Mouse (Mus musculus) bone marrow, adult 2 months (tissue): ENCODE data around the gene Hist1h3d.

Experiments
- CTCF ChIP-seq: fragments of 200-500 bp; IDR thresholded peaks from 2 replicates; pipeline ENCODE4 v1.5.1; 2011; ENCODE audit warnings: low read length, control low read depth; ENCODE audit not compliant: control insufficient read depth, insufficient read depth
- POLR2A ChIP-seq: fragments of 200-500 bp; IDR thresholded peaks from 2 replicates; pipeline ENCODE4 v1.6.1; 2011; ENCODE audit warnings: low read depth, mild to moderate bottlenecking, control low read depth, low read length, borderline replicate concordance; ENCODE audit not compliant: control insufficient read depth

DNA sequence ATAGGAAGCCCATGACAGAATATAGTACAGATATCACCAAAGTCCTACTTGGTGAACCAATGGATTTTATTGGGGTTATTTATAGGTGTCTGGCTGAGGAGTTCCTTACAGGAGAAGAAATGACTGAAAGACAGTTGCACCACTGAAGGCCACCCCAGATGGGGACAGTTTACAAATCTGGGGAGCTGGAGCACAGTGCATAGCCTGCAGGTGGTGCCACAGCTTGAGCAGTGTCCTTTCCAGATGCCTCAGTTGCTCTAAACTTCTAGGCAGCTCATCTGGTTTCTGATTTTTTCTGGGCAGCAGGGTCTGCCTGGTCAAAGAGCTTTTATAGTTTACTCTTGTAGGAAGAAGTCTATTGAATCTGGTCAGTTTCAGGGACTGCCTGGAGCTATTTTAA is 34.3 kb downstream of the Hist1h3d start:
- no peak for TF ChIP-seq CTCF
- no peak for TF ChIP-seq POLR2A
